Mouse (Mus musculus): ENCODE results near the gene Gm49776. TPM values are rescaled to one million over a fixed set of nuclear protein-coding genes. Genes with fewer than 3 reads are reported as not detected.
A peak's percentile ranks its signal among the peaks of the same experiment; 100 is the strongest.

Gene Gm49776
- polyA plus RNA-seq, 1 experiment from 2014 or later: 5.8 TPM

DNA sequence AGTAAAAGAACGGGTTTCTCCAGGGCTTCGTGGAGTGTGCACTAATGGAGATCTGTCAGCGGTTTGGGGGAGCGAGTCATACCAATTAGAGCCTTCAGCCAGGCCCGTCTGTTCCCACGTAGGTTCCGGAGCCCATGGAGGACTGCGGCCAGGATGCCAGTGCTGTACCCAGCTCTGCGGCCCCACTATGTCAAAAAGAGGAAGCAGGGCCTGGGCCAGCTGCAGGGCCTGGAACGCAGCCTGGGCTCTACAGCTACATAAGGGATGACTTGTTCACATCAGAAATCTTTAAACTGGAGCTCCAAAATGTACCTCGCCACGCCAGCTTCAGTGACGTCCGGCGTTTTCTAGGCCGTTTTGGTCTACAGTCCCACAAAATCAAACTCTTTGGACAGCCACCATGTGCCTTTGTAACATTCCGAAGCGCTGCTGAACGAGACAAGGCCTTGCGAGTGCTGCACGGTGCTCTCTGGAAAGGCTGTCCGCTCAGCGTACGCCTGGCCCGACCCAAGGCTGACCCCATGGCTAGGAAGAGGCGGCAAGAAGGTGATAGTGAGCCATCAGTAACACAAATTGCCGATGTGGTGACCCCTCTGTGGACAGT lies 8.7 kb downstream of the Gm49776 start:
- peak overlapping the region; percentile 99 for H3K27ac ChIP-seq
- no peaks in the 10 kb centered on the region for H3K27me3 ChIP-seq (ENCODE audit: poor library complexity, severe bottlenecking)
- H3K4me3 ChIP-seq: peak overlapping the region; percentile 93
- peaks cover 76% of the 10 kb centered on the region for H3K36me3 ChIP-seq (replicated peaks)
- no peaks in the 10 kb centered on the region for H3K9me3 ChIP-seq
- peak; percentile 57 for DNase-seq (ENCODE audit: extremely low spot score, low spot score)
- WGBS: 13% methylated on average over 27 of the region's 27 CpGs
- H3K4me1 ChIP-seq: peaks cover 49% of the 10 kb centered on the region

DNA sequence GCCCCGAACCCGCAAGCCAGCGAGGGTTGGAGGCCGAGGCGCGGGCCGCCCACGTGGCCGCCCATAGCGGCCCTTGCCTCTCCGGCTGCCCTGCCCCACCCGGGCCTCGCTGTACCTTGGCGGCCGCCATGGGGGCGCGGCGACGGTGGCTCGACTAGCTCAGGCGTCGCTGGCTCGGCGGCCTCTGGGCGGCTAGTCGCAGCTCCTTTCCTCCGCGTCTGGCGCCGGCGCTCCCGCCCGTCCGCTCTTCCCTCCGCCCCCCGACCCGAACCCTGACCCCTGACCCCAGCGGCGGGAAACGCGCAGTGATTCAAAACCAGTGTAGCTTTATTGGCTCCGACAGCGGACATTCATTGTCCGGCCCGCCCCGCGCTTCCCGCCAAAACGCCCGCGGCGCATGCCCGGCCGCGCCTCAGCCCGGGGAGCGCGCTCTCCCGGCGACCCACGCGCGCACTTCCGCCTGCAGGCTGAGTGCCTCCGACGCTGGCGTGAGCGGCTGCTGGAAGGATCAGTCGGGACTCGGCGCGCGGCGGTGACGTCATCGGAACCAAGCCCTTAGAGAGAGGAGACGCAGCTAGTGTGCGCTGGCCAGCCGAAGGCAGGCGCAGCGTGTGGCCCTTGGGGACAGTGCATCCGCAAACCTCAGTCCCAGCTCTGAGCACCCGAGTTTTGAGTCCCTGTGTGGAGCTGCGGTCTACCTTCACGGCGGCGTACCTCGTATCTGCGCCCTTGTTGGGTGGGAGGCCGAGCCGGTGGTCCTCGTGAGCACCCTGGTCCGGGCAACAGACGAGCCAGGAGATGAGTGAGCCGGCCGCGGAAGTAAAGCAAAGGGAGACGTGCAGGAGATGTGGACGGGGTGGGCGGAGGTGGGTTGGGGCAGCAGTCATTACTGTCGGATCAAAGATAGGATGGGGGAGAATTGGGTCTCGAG lies 9.4 kb downstream of the Gm49776 start, which contains the start of the genes Trmt2a and Ranbp1:
Gene Trmt2a, plus strand, starts transcription at position 247 of the 931 bp plus-strand sequence.
Gene Ranbp1, minus strand, starts transcription at position 300 of the 931 bp plus-strand sequence.
- Histone ChIP-seq H3K4me1 (peaks cover 49% of the 10 kb centered on the region), H3K4me3 (peak within 1 kb of the TSS; percentile 93), H3K27me3 (ENCODE audit: poor library complexity, severe bottlenecking) (no peaks in the 10 kb centered on the region), H3K9me3 (no peaks in the 10 kb centered on the region), H3K27ac (peak within 1 kb of the TSS; percentile 99), H3K36me3 (replicated peaks) (peaks cover 76% of the 10 kb centered on the region)
- under 1% methylated on average over 102 of the region's 102 CpGs for WGBS
- DNase-seq (ENCODE audit: extremely low spot score, low spot score): peak; percentile 99

DNA sequence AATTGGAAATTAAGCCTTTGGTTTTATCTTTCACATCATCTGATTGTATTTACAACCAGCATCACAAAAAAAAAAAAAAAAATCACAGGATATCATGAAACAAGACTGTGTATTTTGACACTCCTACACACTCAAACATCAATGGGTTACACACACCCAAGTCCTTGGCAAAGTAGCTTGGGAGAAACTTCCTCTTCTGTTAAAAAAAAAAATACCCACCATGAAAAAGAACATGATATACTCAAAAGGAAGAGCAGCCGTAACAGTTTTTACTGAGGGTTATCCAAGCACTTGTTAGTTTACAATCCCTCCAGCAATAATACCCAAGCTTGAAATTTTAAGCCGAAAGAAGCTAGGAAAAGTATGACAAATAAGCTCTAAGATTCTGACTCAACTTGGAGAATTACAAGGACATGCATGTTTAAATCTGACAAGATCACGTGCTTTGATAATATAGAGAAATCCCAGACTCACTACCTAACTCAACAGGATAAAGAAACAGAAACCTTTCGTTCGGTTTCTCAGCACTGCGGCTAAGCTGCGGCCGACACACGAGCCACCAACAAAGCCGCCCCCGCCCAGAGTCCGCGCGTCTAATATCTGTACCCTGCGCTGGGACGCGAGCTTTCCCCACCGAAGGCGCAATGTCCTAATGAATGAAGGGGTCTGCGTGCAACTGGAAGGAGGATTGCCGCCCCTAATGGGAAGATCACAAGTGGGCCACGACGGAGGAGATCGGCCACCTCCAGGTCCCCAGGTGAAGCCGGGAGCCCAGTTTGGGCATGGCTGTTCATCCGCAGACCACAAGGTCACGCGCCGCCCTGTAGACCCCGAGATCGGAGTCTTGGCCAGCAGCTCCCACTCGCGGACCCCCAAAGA lies 10.4 kb downstream of the Gm49776 start:
- Histone ChIP-seq H3K4me1 (peaks cover 49% of the 10 kb centered on the region), H3K27me3 (ENCODE audit: poor library complexity, severe bottlenecking) (no peaks in the 10 kb centered on the region), H3K9me3 (no peaks in the 10 kb centered on the region), H3K36me3 (replicated peaks) (peaks cover 76% of the 10 kb centered on the region), H3K27ac (peak overlapping the region; percentile 99), H3K4me3 (peak overlapping the region; percentile 93)
- WGBS: 1% methylated on average over 33 of the region's 33 CpGs
- DNase-seq (ENCODE audit: extremely low spot score, low spot score): no peak

DNA sequence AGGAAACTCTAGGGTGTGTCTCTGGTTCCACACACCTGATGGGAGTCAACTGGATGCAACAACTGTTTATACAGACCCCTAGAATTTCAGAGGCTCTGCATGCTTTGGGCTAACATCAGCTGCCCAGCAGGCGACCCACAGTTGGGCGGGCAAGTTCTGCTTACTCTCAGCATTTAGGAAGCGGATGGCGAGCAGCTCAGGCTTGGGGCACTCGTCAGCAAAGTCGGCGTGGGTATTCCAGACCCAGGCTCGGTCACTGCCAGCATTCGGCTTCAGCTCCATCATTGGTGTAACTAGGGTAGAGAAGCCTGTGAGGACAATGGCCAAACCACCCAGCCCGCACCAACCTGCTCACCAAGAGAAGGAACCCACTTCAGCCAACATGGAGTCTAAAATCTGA lies 16.5 kb downstream of the Gm49776 start:
- peaks cover 97% of the 10 kb centered on the region for H3K36me3 ChIP-seq (replicated peaks)
- no peaks in the 10 kb centered on the region for H3K9me3 ChIP-seq
- no peak overlapping the region for H3K27ac ChIP-seq
- H3K27me3 ChIP-seq (ENCODE audit: poor library complexity, severe bottlenecking): no peaks in the 10 kb centered on the region
- no peak for DNase-seq (ENCODE audit: extremely low spot score, low spot score)
- H3K4me3 ChIP-seq: no peak overlapping the region
- WGBS: 95% methylated on average over 10 of the region's 10 CpGs
- peaks cover 14% of the 10 kb centered on the region for H3K4me1 ChIP-seq

DNA sequence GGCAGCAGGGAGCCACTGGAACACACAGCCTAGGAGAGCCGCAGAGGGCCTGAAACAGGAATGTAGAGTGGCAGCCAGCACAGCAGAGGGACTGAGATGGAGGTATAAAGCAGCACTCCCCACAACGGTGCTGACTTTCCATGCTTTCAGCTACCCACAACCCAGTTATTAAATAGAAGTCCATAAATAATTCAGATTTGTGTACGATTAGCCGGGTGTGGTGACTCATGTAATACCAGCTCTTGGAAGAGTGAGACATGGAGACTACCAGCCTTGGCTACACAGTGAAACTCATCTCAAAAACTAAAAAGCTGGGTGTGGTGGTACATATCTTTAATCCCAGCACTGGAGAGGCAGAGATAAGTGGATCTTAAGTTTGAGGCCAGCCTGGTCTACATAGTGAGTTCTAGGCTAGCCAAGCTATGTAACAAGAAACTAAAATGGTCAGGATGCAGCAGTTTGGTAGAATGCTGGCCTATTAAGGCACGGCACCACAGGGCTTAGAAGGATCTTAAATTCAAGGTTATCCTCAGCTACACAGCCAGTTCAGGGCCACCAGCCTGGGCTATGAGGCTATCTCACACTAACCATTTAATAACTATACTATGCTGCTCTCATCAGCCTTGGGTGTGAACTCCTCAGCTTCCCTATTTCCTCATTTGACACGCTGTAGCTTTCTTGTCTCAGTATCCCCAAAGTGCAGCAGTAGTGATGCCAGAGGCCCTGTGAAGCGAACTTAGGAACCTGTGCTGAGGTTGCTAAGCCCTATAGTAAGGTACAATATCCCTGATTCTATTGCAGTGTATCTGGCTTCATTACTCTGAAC lies 21.2 kb downstream of the Gm49776 start:
- 72% methylated on average over 7 of the region's 7 CpGs for WGBS
- peaks cover 58% of the 10 kb centered on the region for H3K36me3 ChIP-seq (replicated peaks)
- H3K9me3 ChIP-seq: no peaks in the 10 kb centered on the region
- DNase-seq (ENCODE audit: extremely low spot score, low spot score): no peak
- H3K27me3 ChIP-seq (ENCODE audit: poor library complexity, severe bottlenecking): no peaks in the 10 kb centered on the region
- H3K4me3 ChIP-seq: peak overlapping the region; percentile 92; the same call in 1 of the 2 replicates
- H3K4me1 ChIP-seq: peaks cover 35% of the 10 kb centered on the region
- no peak overlapping the region for H3K27ac ChIP-seq

DNA sequence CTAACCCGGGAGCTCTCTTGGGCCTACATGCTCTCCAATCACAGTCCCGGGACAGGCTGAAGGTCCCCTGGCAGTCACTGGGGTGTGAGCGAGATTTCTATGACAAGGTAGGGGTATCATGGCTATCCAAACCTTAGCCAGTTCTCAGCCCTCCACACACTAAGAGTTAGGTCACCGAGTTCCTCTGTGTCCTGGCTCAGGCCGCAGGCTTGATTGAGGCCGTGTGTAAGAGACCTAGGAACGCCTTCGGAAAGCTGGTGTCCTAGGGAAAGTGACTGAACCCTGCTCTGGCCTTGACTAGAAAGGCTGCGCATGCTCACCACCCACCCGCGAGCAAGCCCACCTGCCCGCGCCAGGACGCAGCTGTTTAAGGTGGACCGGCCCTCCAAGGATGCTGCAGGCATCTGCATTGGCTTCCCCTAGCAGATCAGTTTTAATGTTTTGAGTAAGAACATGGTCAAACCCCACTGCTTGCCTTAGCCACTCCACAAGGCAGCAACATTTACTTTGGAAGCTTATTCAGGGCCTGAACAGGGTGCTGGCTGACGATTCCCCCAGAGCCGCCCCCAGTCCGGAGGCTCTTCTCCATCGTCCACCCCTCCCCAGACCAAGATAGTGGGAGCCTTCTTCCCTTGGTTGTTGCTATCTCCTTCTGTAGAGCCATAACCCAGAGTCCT lies 22.6 kb downstream of the Gm49776 start:
- H3K9me3 ChIP-seq: no peaks in the 10 kb centered on the region
- H3K27ac ChIP-seq: peak overlapping the region; percentile 91
- WGBS: 6% methylated on average over 19 of the region's 19 CpGs
- H3K4me1 ChIP-seq: peaks cover 35% of the 10 kb centered on the region
- peak overlapping the region; percentile 92 for H3K4me3 ChIP-seq
- H3K27me3 ChIP-seq (ENCODE audit: poor library complexity, severe bottlenecking): no peaks in the 10 kb centered on the region
- DNase-seq (ENCODE audit: extremely low spot score, low spot score): peak; percentile 67
- peaks cover 48% of the 10 kb centered on the region for H3K36me3 ChIP-seq (replicated peaks)

DNA sequence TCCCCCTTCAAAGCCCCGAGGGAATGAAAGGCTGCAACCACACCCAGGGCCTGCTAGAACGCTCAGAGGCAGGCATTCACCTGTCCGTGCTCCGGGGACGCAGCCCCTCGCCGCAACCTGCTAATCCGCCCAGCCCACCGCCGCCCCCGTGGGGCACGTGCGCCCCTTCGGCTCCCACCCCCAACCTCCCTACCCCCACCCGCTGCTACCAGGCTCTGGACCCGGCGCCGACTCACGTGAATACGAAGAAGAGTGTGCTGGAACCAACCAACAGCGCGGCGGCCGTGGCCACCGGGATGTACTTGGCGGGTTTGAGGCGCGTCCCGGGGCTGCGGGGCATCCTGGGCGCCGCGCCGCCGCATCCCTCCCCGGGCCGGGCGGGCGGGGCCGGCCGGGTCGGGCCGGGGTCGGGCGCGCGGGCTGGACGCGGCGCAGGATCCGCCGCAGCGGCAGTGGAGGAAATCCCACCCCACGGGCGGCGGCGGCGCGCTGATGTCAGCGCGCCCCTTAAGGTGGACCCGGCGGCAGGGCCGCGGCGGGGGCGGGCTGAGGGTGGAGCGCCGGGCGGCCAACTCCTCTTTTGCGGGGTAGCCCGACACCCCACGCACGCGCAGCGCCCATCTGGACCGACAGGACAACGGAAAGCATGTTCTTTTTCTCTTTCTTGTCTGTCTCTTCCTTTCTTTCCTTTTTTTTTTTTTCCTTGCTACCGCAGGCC lies 23.3 kb downstream of the Gm49776 start, which contains the start of gene Zdhhc8:
Gene Zdhhc8, minus strand, starts transcription at position 466 of the 718 bp plus-strand sequence.
- peaks cover 44% of the 10 kb centered on the region for H3K36me3 ChIP-seq (replicated peaks)
- DNase-seq (ENCODE audit: extremely low spot score, low spot score): peak; percentile 56
- no peaks in the 10 kb centered on the region for H3K27me3 ChIP-seq (ENCODE audit: poor library complexity, severe bottlenecking)
- no peaks in the 10 kb centered on the region for H3K9me3 ChIP-seq
- H3K27ac ChIP-seq: peak within 1 kb of the TSS; percentile 91
- H3K4me1 ChIP-seq: peaks cover 35% of the 10 kb centered on the region
- peak within 1 kb of the TSS; percentile 92 for H3K4me3 ChIP-seq
- under 1% methylated on average over 62 of the region's 79 CpGs for WGBS

DNA sequence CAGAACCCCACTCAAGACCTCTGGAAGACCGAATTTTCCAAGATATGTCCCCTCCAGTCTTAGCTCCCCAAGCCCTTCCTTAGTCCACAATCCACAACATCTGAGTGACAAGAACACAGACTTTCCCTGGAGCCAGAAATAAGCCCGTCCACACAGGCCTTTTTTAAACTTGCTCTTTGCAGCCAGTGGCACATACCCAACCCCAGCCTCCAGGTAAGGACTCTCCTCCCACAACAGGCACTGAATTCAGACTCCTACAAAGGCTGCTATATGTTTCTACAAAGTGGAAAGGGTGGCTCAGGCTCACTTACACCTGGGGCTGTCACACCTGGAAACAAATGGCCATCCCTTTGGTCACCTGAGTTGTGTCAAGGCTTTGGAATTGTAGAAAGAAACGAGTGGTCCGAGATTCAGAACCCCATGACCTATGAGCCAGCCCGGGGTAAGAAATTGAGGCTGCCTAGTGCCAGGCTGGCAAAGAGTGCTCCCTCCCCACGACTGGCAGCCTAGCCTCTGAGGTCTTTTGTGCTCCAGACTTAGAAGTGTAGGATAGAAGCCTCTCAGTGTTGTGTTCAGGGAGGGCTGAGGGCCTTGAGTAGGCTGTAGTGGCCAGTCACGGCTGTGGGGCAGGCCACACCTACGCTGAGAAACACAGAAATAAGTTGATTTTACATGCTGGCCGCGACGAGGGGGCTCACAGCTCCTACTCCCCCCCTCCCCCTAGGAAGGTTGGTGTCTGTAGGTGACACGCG lies 24.0 kb downstream of the Gm49776 start:
- Histone ChIP-seq H3K27ac (peak overlapping the region; percentile 91), H3K36me3 (replicated peaks) (peaks cover 42% of the 10 kb centered on the region)
- DNase-seq (ENCODE audit: extremely low spot score, low spot score): no peak

DNA sequence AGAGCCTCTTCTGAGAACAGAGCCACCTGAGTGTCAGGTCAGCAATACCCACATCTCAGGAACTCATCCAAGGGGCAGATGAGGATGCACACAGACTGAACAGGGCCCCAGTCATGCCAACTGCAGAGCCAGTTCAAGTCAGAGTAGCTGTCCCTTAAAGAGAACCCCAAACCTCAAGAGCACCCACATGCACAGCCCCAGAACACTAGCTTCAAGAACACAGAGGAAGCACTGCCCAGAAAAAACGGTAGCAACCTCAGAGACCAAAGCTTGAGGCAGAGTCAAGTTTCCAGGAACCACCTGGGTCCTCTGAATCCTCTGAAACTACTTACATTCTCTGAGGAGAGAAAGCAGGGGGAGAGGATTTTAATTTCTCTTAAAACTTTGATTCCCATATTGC lies 24.7 kb downstream of the Gm49776 start:
- Histone ChIP-seq H3K27ac (no peak overlapping the region), H3K27me3 (ENCODE audit: poor library complexity, severe bottlenecking) (no peaks in the 10 kb centered on the region), H3K4me1 (peaks cover 44% of the 10 kb centered on the region), H3K36me3 (replicated peaks) (peaks cover 42% of the 10 kb centered on the region), H3K4me3 (peak overlapping the region; percentile 92), H3K9me3 (no peaks in the 10 kb centered on the region)
- 58% methylated on average over 1 of the region's 1 CpGs for WGBS
- DNase-seq (ENCODE audit: extremely low spot score, low spot score): no peak

More for the DNA sequence above, 24.0 kb downstream of the Gm49776 start:
- 23% methylated on average over 13 of the region's 13 CpGs for WGBS
- H3K4me1 ChIP-seq: peaks cover 42% of the 10 kb centered on the region
- H3K4me3 ChIP-seq: peak overlapping the region; percentile 92
- no peaks in the 10 kb centered on the region for H3K27me3 ChIP-seq (ENCODE audit: poor library complexity, severe bottlenecking)
- H3K9me3 ChIP-seq: no peaks in the 10 kb centered on the region

DNA sequence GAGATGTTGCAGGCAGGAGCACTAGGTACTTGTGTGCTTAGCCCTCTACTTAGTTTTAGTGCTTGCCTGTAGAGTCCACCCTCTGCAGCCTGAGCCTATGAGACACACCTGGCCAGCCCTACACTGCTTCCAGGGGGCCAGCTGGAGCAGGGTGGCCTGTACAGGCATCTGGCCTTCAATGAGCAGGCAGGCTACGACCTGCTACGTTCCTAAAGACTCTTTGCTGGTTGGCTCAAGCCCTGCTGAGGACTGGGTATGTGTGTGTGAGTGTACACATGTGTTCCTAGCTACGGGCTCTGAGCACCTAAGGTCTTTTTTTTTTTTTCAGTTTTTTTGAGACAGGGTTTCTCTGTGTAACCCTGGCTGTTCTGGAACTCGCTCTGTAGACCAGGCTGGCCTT lies 26.7 kb downstream of the Gm49776 start:
- DNase-seq (ENCODE audit: extremely low spot score, low spot score): no peak
- no peaks in the 10 kb centered on the region for H3K27me3 ChIP-seq (ENCODE audit: poor library complexity, severe bottlenecking)
- no peak overlapping the region for H3K4me3 ChIP-seq
- WGBS: 92% methylated on average over 4 of the region's 4 CpGs
- no peak overlapping the region for H3K27ac ChIP-seq
- peaks cover 45% of the 10 kb centered on the region for H3K36me3 ChIP-seq (replicated peaks)
- peaks cover 41% of the 10 kb centered on the region for H3K4me1 ChIP-seq
- no peaks in the 10 kb centered on the region for H3K9me3 ChIP-seq
